Mouse (Mus musculus) T-cell, adult 2 months (primary cell): ENCODE measurements around the gene Tmtc2.

ENCODE experiments used
- DNase-seq: peaks from one replicate; pipeline ENCODE4 v3.0.0; 2022; ENCODE audit warnings: low spot score

Tmtc2 gene

DNA sequence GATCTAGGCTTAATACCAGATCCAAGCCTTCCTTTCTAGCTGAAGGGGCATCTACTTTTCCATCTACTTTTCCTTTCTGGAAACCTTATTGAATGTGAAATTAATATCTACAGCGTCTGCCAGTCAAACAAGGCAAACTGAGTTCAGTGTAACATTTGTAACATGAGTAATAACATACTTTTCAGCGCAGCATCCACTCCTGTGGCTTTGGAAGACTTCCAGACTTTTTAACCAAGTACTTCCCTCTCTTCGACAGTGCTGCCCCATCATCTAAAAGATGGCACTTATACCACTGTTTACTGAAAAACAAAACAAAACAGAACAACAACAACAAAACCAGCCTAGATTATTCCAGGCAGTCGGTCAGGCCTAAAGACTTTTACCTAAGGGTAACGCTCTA lies 409.0 kb downstream of the Tmtc2 start:
- DNase-seq, result no peak

- DNase-seq, result no peak
Observed at GRCm38 (mm10) chr10:105153789-105154188, 420.5 kb downstream of the Tmtc2 start.

DNA sequence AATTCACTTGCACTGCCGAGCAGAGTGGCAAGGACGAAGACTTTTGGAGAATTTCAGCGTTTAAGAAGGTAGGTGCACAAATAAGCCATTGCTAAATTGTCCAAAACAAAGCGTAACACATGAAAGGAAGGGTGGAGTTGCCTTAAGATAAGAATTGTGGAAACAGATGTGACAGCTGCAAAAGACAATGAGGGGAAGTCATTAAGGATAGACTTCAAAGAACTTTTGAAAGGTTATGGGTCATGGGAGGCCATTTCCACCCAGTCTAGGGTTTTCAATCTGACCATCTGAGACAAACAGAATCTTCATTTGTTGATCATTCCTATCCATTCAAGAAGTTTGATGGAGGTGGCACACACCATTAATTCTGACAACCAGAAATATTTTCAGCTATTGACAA lies 429.9 kb downstream of the Tmtc2 start:
- no peak for DNase-seq

GRCm38 (mm10) chr10:105142201-105142600 lies 432.1 kb downstream of the Tmtc2 start:
- DNase-seq, result no peak
